In genomic region chr4:119535103-119535502, GRCm38 (mm10) we compare ENCODE assay signal across 28 mouse cellular contexts. TPM values are rescaled to one million over a fixed set of nuclear protein-coding genes. Genes with fewer than 3 reads are reported as not detected.
A peak's percentile ranks its signal among the peaks of the same experiment; 100 is the strongest.
DNase-seq lines count a peak whose midpoint lies in the region; ATAC-seq and TF ChIP-seq lines count a peak whose summit lies in the region.
"Had no signal": no experiment of that assay in that cellular context is flagged by ENCODE, and none has a peak within 500 bp of the region (broad histone marks: within the 10 kb centered on the region; RNA-seq: fewer than 3 reads in every experiment).

No protein-coding gene starts in this region.

- DNase-seq in lung, embryonic 14.5 days = peak; percentile 13
- no peak for DNase-seq in lung, postnatal 14 days
- DNase-seq in lung, postnatal 25 days (ENCODE audit: low spot score) = peak; percentile 28
- no peak for DNase-seq in heart, adult 18-20 months
- DNase-seq: adrenal gland, postnatal 10 days; adrenal gland, postnatal 36 days; cerebellum, adult 11 months; cerebellum, adult 2 months; cerebellum, adult 9-11 months; cerebellum, postnatal 36 days; embryo, embryonic 11 days; gastrocnemius, postnatal 25 days; heart, adult 2 months; heart, postnatal 10 days; heart, postnatal 36 days had no signal

- TF ChIP-seq CTCF in lung, embryonic 14.5 days (IDR thresholded peaks at IDR 0.05; ENCODE audit: low read depth) = no peak

- H3K4me3 ChIP-seq in heart, embryonic 16.5 days (ENCODE audit: low read length) = no peak overlapping the region
- no peak overlapping the region for H3K4me3 ChIP-seq in heart, embryonic 11.5 days (ENCODE audit: low read depth, low read length)
- no peak overlapping the region for H3K4me3 ChIP-seq in lung, embryonic 14.5 days (ENCODE audit: low read depth, low read length)
- H3K4me3 ChIP-seq: embryonic facial prominence, embryonic 10.5 days; embryonic facial prominence, embryonic 13.5 days; erythroblast, embryonic 14.5 days; forebrain, embryonic 12.5 days; forebrain, embryonic 15.5 days; heart, adult 2 months; heart, embryonic 10.5 days; hindbrain, embryonic 10.5 days; hindbrain, embryonic 13.5 days had no signal

- no peaks in the 10 kb centered on the region for H3K36me3 ChIP-seq in heart, embryonic 16.5 days (ENCODE audit: control insufficient read depth, insufficient read depth)
- H3K36me3 ChIP-seq in heart, embryonic 11.5 days (ENCODE audit: control insufficient read depth, insufficient read depth, low read length) = no peaks in the 10 kb centered on the region
- H3K36me3 ChIP-seq in lung, embryonic 14.5 days (ENCODE audit: insufficient read depth) = no peaks in the 10 kb centered on the region
- H3K36me3 ChIP-seq: embryonic facial prominence, embryonic 10.5 days; embryonic facial prominence, embryonic 13.5 days; forebrain, embryonic 12.5 days; forebrain, embryonic 15.5 days; heart, embryonic 10.5 days; hindbrain, embryonic 10.5 days; hindbrain, embryonic 13.5 days had no signal

- H3K9me3 ChIP-seq in heart, embryonic 16.5 days (replicated peaks; ENCODE audit: control insufficient read depth, low read length) = no peaks in the 10 kb centered on the region
- H3K9me3 ChIP-seq in heart, embryonic 11.5 days (replicated peaks; ENCODE audit: control insufficient read depth, low read length) = no peaks in the 10 kb centered on the region
- H3K9me3 ChIP-seq in lung, embryonic 14.5 days (ENCODE audit: low read depth, low read length) = no peaks in the 10 kb centered on the region
- H3K9me3 ChIP-seq: embryonic facial prominence, embryonic 10.5 days; embryonic facial prominence, embryonic 13.5 days; forebrain, embryonic 12.5 days; forebrain, embryonic 15.5 days; heart, embryonic 10.5 days; hindbrain, embryonic 10.5 days; hindbrain, embryonic 13.5 days had no signal

- no peak overlapping the region for H3K4me2 ChIP-seq in heart, embryonic 16.5 days (ENCODE audit: low read depth, low read length)
- no peak overlapping the region for H3K4me2 ChIP-seq in heart, embryonic 11.5 days
- H3K4me2 ChIP-seq in lung, embryonic 14.5 days = no peak overlapping the region
- H3K4me2 ChIP-seq: embryonic facial prominence, embryonic 13.5 days; forebrain, embryonic 12.5 days; forebrain, embryonic 15.5 days; hindbrain, embryonic 13.5 days had no signal

- no peaks in the 10 kb centered on the region for H3K27me3 ChIP-seq in heart, embryonic 16.5 days (ENCODE audit: control insufficient read depth, insufficient read depth, low read length)
- no peaks in the 10 kb centered on the region for H3K27me3 ChIP-seq in heart, embryonic 11.5 days (ENCODE audit: control insufficient read depth, insufficient read depth, low read length)
- H3K27me3 ChIP-seq in lung, embryonic 14.5 days (ENCODE audit: insufficient read depth, low read length) = no peaks in the 10 kb centered on the region
- H3K27me3 ChIP-seq: embryonic facial prominence, embryonic 13.5 days; forebrain, embryonic 12.5 days; forebrain, embryonic 15.5 days; hindbrain, embryonic 13.5 days; Patski had no signal

- H3K9ac ChIP-seq in heart, embryonic 16.5 days (ENCODE audit: low read length) = no peak overlapping the region
- no peak overlapping the region for H3K9ac ChIP-seq in heart, embryonic 11.5 days (ENCODE audit: low read depth, low read length)
- H3K9ac ChIP-seq in lung, embryonic 14.5 days = no peak overlapping the region
- H3K9ac ChIP-seq: embryonic facial prominence, embryonic 13.5 days; forebrain, embryonic 12.5 days; forebrain, embryonic 15.5 days; hindbrain, embryonic 13.5 days had no signal

- H3K27ac ChIP-seq in heart, embryonic 16.5 days (ENCODE audit: low read length) = peak overlapping the region; percentile 7; the same call in 1 of the 2 replicates
- H3K27ac ChIP-seq in heart, embryonic 11.5 days (ENCODE audit: low read depth, low read length) = no peak overlapping the region
- H3K27ac ChIP-seq in lung, embryonic 14.5 days (ENCODE audit: low read depth) = no peak overlapping the region
- H3K27ac ChIP-seq: embryonic facial prominence, embryonic 10.5 days; embryonic facial prominence, embryonic 13.5 days; forebrain, embryonic 12.5 days; forebrain, embryonic 15.5 days; heart, adult 2 months; heart, embryonic 10.5 days; hindbrain, embryonic 10.5 days; hindbrain, embryonic 13.5 days had no signal

- ATAC-seq in heart, embryonic 16.5 days (replicated peaks; ENCODE audit: extremely low read depth, insufficient read depth, low FRiP score) = no peak
- ATAC-seq in heart, embryonic 11.5 days (replicated peaks; ENCODE audit: insufficient number of reproducible peaks, low FRiP score, low TSS enrichment) = no peak
- no peak for ATAC-seq in lung, embryonic 14.5 days (ENCODE audit: insufficient read depth)
- ATAC-seq: forebrain, embryonic 15.5 days; hindbrain, embryonic 16.5 days; Patski had no signal

- 36% methylated on average over 4 of the region's 4 CpGs for WGBS in heart, embryonic 16.5 days
- 43% methylated on average over 4 of the region's 4 CpGs for WGBS in heart, embryonic 11.5 days (ENCODE audit: insufficient replicate concordance)
- 22% methylated on average over 4 of the region's 4 CpGs for WGBS in lung, embryonic 14.5 days

- peaks cover 6% of the 10 kb centered on the region for H3K4me1 ChIP-seq in heart, embryonic 16.5 days (ENCODE audit: control insufficient read depth, insufficient read depth, low read length)
- peaks cover 5% of the 10 kb centered on the region; the same call in 1 of the 2 replicates for H3K4me1 ChIP-seq in heart, embryonic 11.5 days (ENCODE audit: control insufficient read depth, insufficient read depth, low read length)
- no peaks in the 10 kb centered on the region; the same call in 1 of the 2 replicates for H3K4me1 ChIP-seq in lung, embryonic 14.5 days (ENCODE audit: insufficient read depth)

RNA-seq across cellular contexts. Expression of gene Foxj3, which starts 1.7 kb away (rescaled TPM):
- 20.2 and 21.5 TPM in 2 replicates for polyA plus RNA-seq in heart, embryonic 16.5 days (2015; fragmentation: Nextera tagmentation; extraction: Ambion mirVana)
- polyA plus RNA-seq in heart, embryonic 11.5 days (2014; fragmentation: Nextera tagmentation; extraction: Ambion mirVana) = 19.3 and 25.6 TPM in 2 replicates
- polyA plus RNA-seq in lung, embryonic 14.5 days (2014; fragmentation: Nextera tagmentation; extraction: Ambion mirVana) = 26.4 and 28.5 TPM in 2 replicates
- 10 to 100 TPM; 29.2 to 30.1 TPM for total RNA-seq in heart, adult 18-20 months (2021)

RNA-seq across cellular contexts. Expression of gene Frg2f1, which starts 4.2 kb away (rescaled TPM):
- polyA plus RNA-seq in heart, embryonic 16.5 days (2015; fragmentation: Nextera tagmentation; extraction: Ambion mirVana) = 3.1 and 5.6 TPM in 2 replicates
- 3.0 and 4.2 TPM in 2 replicates for polyA plus RNA-seq in heart, embryonic 11.5 days (2014; fragmentation: Nextera tagmentation; extraction: Ambion mirVana)
- polyA plus RNA-seq in lung, embryonic 14.5 days (2014; fragmentation: Nextera tagmentation; extraction: Ambion mirVana) = 3.6 and 3.9 TPM in 2 replicates
- total RNA-seq in heart, adult 18-20 months (2021) = 1 to 10 TPM; 6.5 to 7.8 TPM

RNA-seq across cellular contexts. Expression of gene Rimkla, which starts 42.7 kb away (rescaled TPM):
- 4.5 and 4.6 TPM in 2 replicates for polyA plus RNA-seq in heart, embryonic 16.5 days (2015; fragmentation: Nextera tagmentation; extraction: Ambion mirVana)
- 5.3 and 6.1 TPM in 2 replicates for polyA plus RNA-seq in heart, embryonic 11.5 days (2014; fragmentation: Nextera tagmentation; extraction: Ambion mirVana)
- 1.3 and 1.5 TPM in 2 replicates for polyA plus RNA-seq in lung, embryonic 14.5 days (2014; fragmentation: Nextera tagmentation; extraction: Ambion mirVana)
- total RNA-seq in heart, adult 18-20 months (2021) = 1 to 10 TPM in 1 of 2 experiments, under 1 TPM in 1; 0.57 to 1.3 TPM
- total RNA-seq: gastrocnemius, adult 8-10 months; gastrocnemius, postnatal 25 days had no signal
- polyA plus RNA-seq: erythroblast, embryonic 14.5 days had no signal

Comparison
In these comparisons a context has a peak if more than half of its experiments do, and no peak if none do; other contexts are left out.
1. DNase-seq: peak in lung, embryonic 14.5 days (single experiment) and lung, postnatal 25 days (single experiment); none in lung, postnatal 14 days (single experiment) and heart, adult 18-20 months (0 of 2).